Mouse (Mus musculus): ENCODE measurements at regions not wholly inside any gene's neighbourhood (a gene's known extent, or its start where the extent isn't known, plus 50 kb on each side); places are given as distances from the start of the nearest gene placed in this dataset.
A peak's percentile ranks its signal among the peaks of the same experiment; 100 is the strongest.

DNA sequence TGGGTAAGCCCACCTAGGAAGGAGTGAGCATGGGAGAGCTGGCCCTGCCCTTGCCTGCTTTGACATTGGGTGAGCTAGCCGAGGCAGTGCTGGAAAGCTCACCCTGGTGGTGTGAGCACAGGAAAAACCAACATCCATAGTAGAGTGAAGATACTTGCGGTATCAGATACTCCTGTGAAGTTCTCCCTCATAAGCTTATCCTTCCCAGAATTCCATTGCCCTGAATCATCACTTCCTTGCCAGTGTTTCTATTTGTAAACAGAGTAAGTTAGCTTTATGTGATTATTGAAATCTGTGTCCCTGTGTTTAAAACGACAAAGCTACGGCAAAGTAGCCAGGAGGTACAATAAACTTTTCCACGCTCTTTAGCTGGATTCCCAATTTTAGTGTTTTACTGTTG, 93.9 kb upstream of the Cd93 start:
- no peaks in the 10 kb centered on the region for H3K36me3 ChIP-seq (ENCODE audit: control insufficient read depth, insufficient read depth, low read length)
- TF ChIP-seq CTCF (IDR thresholded peaks at IDR 0.05; ENCODE audit: extremely low read depth, insufficient read depth, insufficient read length, insufficient replicate concordance) (no peak), POLR2A (IDR thresholded peaks at IDR 0.05; ENCODE audit: low read depth, low read length) (no peak)
- no peak overlapping the region for H3K27ac ChIP-seq (ENCODE audit: insufficient read depth, low read length)
- H3K4me1 ChIP-seq (ENCODE audit: control insufficient read depth, insufficient read depth, insufficient read length), result no peaks in the 10 kb centered on the region
- no peak for DNase-seq (ENCODE audit: low read depth in 1 of 2, low spot score in 2 of 2)
- H3K4me3 ChIP-seq (ENCODE audit: extremely low read depth, insufficient read depth, insufficient read length), result no peak overlapping the region
- WGBS, result 93% methylated on average over 5 of the region's 5 CpGs
- H3K27me3 ChIP-seq (ENCODE audit: control insufficient read depth, insufficient read depth, low read length), result no peaks in the 10 kb centered on the region

GRCm38 (mm10) chr2:148536608-148537007, 93.2 kb upstream of the Cd93 start:
- Histone ChIP-seq H3K4me1 (ENCODE audit: control insufficient read depth, insufficient read depth, insufficient read length) (no peaks in the 10 kb centered on the region), H3K27ac (ENCODE audit: insufficient read depth, low read length) (no peak overlapping the region), H3K36me3 (ENCODE audit: control insufficient read depth, insufficient read depth, low read length) (no peaks in the 10 kb centered on the region), H3K27me3 (ENCODE audit: control insufficient read depth, insufficient read depth, low read length) (no peaks in the 10 kb centered on the region), H3K4me3 (ENCODE audit: extremely low read depth, insufficient read depth, insufficient read length) (no peak overlapping the region)
- no peak for DNase-seq (ENCODE audit: low read depth in 1 of 2, low spot score in 2 of 2)
- 92% methylated on average over 3 of the region's 3 CpGs for WGBS
- TF ChIP-seq CTCF (IDR thresholded peaks at IDR 0.05; ENCODE audit: extremely low read depth, insufficient read depth, insufficient read length, insufficient replicate concordance), result no peak
- TF ChIP-seq POLR2A (IDR thresholded peaks at IDR 0.05; ENCODE audit: low read depth, low read length), result no peak

DNA sequence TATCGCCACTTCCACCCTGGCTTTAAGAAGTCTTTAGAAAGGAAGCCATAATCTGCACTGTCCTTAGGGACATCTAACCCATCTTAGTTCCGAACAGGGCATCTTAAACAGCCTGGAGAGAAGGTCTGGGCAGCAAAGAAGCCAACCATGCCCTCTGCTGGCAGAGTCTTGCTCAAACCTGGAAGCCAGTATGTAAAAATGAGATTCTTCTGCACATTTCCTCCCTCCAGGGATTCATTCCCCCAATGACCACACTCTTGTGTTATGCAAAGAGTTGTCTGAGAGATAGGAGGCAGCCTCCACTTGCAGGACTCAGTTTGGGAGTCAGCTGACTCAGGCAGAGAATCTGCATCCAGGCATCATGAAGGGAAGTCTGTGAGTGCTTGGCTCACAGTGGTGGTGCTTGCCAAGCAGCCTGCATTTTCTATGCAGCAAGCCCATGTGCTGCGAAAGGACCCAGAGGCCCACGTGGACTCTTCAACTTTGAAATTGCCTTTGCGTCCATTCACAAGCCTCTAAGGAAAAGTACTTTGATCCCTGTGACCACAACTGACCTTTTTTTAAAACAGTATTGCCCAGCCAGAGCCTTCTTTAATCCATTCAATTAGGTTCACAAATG, 92.3 kb upstream of the Cd93 start:
- DNase-seq (ENCODE audit: low read depth in 1 of 2, low spot score in 2 of 2), result peak; percentile 14 to 38
- no peaks in the 10 kb centered on the region for H3K4me1 ChIP-seq (ENCODE audit: control insufficient read depth, insufficient read depth, insufficient read length)
- H3K36me3 ChIP-seq (ENCODE audit: control insufficient read depth, insufficient read depth, low read length), result no peaks in the 10 kb centered on the region
- H3K27me3 ChIP-seq (ENCODE audit: control insufficient read depth, insufficient read depth, low read length), result no peaks in the 10 kb centered on the region
- H3K27ac ChIP-seq (ENCODE audit: insufficient read depth, low read length), result no peak overlapping the region
- no peak overlapping the region for H3K4me3 ChIP-seq (ENCODE audit: extremely low read depth, insufficient read depth, insufficient read length)
- WGBS, result 58% methylated on average over 5 of the region's 5 CpGs
- TF ChIP-seq POLR2A (IDR thresholded peaks at IDR 0.05; ENCODE audit: low read depth, low read length) (no peak), CTCF (IDR thresholded peaks at IDR 0.05; ENCODE audit: extremely low read depth, insufficient read depth, insufficient read length, insufficient replicate concordance) (peak; percentile 54; the same call in 1 of the 2 replicates)

- Histone ChIP-seq H3K36me3 (ENCODE audit: control insufficient read depth, insufficient read depth, low read length) (no peaks in the 10 kb centered on the region), H3K27ac (ENCODE audit: insufficient read depth, low read length) (no peak overlapping the region), H3K4me1 (ENCODE audit: control insufficient read depth, insufficient read depth, insufficient read length) (no peaks in the 10 kb centered on the region), H3K27me3 (ENCODE audit: control insufficient read depth, insufficient read depth, low read length) (no peaks in the 10 kb centered on the region), H3K4me3 (ENCODE audit: extremely low read depth, insufficient read depth, insufficient read length) (no peak overlapping the region)
- no peak for DNase-seq (ENCODE audit: low read depth in 1 of 2, low spot score in 2 of 2)
- no peak for TF ChIP-seq CTCF (IDR thresholded peaks at IDR 0.05; ENCODE audit: extremely low read depth, insufficient read depth, insufficient read length, insufficient replicate concordance)
- no peak for TF ChIP-seq POLR2A (IDR thresholded peaks at IDR 0.05; ENCODE audit: low read depth, low read length)
- 50% methylated on average over 4 of the region's 4 CpGs for WGBS
Measured at GRCm38 (mm10) chr2:148532051-148532450, 88.7 kb upstream of the Cd93 start.

- DNase-seq (ENCODE audit: low read depth in 1 of 2, low spot score in 2 of 2), result no peak
- no peak for TF ChIP-seq POLR2A (IDR thresholded peaks at IDR 0.05; ENCODE audit: low read depth, low read length)
- TF ChIP-seq CTCF (IDR thresholded peaks at IDR 0.05; ENCODE audit: extremely low read depth, insufficient read depth, insufficient read length, insufficient replicate concordance), result no peak
- Histone ChIP-seq H3K27ac (ENCODE audit: insufficient read depth, low read length) (no peak overlapping the region), H3K36me3 (ENCODE audit: control insufficient read depth, insufficient read depth, low read length) (no peaks in the 10 kb centered on the region), H3K4me1 (ENCODE audit: control insufficient read depth, insufficient read depth, insufficient read length) (no peaks in the 10 kb centered on the region), H3K27me3 (ENCODE audit: control insufficient read depth, insufficient read depth, low read length) (no peaks in the 10 kb centered on the region), H3K4me3 (ENCODE audit: extremely low read depth, insufficient read depth, insufficient read length) (no peak overlapping the region)
- 75% methylated on average over 4 of the region's 4 CpGs for WGBS
Measured at GRCm38 (mm10) chr2:148530546-148530945, 87.2 kb upstream of the Cd93 start.

- Histone ChIP-seq H3K4me3 (ENCODE audit: extremely low read depth, insufficient read depth, insufficient read length) (no peak overlapping the region), H3K27me3 (ENCODE audit: control insufficient read depth, insufficient read depth, low read length) (no peaks in the 10 kb centered on the region), H3K27ac (ENCODE audit: insufficient read depth, low read length) (no peak overlapping the region), H3K36me3 (ENCODE audit: control insufficient read depth, insufficient read depth, low read length) (no peaks in the 10 kb centered on the region), H3K4me1 (ENCODE audit: control insufficient read depth, insufficient read depth, insufficient read length) (no peaks in the 10 kb centered on the region)
- WGBS, result 71% methylated on average over 2 of the region's 2 CpGs
- no peak for DNase-seq (ENCODE audit: low read depth in 1 of 2, low spot score in 2 of 2)
- TF ChIP-seq CTCF (IDR thresholded peaks at IDR 0.05; ENCODE audit: extremely low read depth, insufficient read depth, insufficient read length, insufficient replicate concordance) (no peak), POLR2A (IDR thresholded peaks at IDR 0.05; ENCODE audit: low read depth, low read length) (no peak)
Measured at GRCm38 (mm10) chr2:148529900-148530299, 86.5 kb upstream of the Cd93 start.

DNA sequence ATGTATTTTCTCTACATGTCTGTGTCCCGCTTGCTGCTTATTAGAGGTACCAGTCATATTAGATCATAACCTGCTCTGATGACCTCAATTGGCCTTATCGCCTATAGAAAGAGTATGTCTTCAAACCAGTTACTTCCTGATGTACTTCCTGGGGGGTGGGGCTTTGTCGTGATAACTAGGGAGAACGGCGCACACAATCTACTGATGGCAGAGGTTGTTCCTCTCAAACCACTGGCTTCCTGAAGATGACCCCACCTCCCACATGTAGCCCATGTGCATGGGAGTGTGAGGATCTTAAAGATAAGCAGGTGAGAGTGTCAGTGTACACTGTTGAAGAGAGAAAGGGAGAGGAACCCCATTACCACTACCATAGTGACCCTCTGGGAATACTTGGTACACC, 84.4 kb upstream of the Cd93 start:
- Histone ChIP-seq H3K4me1 (ENCODE audit: control insufficient read depth, insufficient read depth, insufficient read length) (no peaks in the 10 kb centered on the region), H3K27ac (ENCODE audit: insufficient read depth, low read length) (no peak overlapping the region), H3K27me3 (ENCODE audit: control insufficient read depth, insufficient read depth, low read length) (no peaks in the 10 kb centered on the region), H3K36me3 (ENCODE audit: control insufficient read depth, insufficient read depth, low read length) (no peaks in the 10 kb centered on the region), H3K4me3 (ENCODE audit: extremely low read depth, insufficient read depth, insufficient read length) (no peak overlapping the region)
- no peak for TF ChIP-seq POLR2A (IDR thresholded peaks at IDR 0.05; ENCODE audit: low read depth, low read length)
- TF ChIP-seq CTCF (IDR thresholded peaks at IDR 0.05; ENCODE audit: extremely low read depth, insufficient read depth, insufficient read length, insufficient replicate concordance), result no peak
- no peak for DNase-seq (ENCODE audit: low read depth in 1 of 2, low spot score in 2 of 2)
- WGBS, result 34% methylated on average over 5 of the region's 5 CpGs

Data from spleen, adult 2 months (tissue).